Mouse (Mus musculus): Measurements from ENCODE around the gene Hivep1. TPM values are rescaled to one million over a fixed set of nuclear protein-coding genes. Genes with fewer than 3 reads are reported as not detected.

Hivep1 gene
- polyA plus RNA-seq, 1 experiment from 2014 or later: 2.0 TPM

GRCm38 (mm10) chr13:42233741-42234419, 182.1 kb downstream of the Hivep1 start:
- no peak overlapping the region for H3K9ac ChIP-seq
- H3K4me3 ChIP-seq (replicated peaks): no peak overlapping the region
- H3K4me2 ChIP-seq: no peak overlapping the region
- H3K36me3 ChIP-seq (replicated peaks): no peaks in the 10 kb centered on the region
- H3K27ac ChIP-seq (replicated peaks): no peak overlapping the region
- no peaks in the 10 kb centered on the region for H3K27me3 ChIP-seq
- H3K9me3 ChIP-seq (replicated peaks): no peaks in the 10 kb centered on the region
- H3K4me1 ChIP-seq (replicated peaks): no peaks in the 10 kb centered on the region
- ATAC-seq (ENCODE audit: insufficient read depth): no peak
- 61% methylated on average over 9 of the region's 9 CpGs for WGBS (ENCODE audit: insufficient replicate concordance)

- ATAC-seq (ENCODE audit: insufficient read depth): no peak
- H3K36me3 ChIP-seq (replicated peaks): no peaks in the 10 kb centered on the region
- no peak overlapping the region for H3K27ac ChIP-seq (replicated peaks)
- no peak overlapping the region for H3K4me2 ChIP-seq
- H3K9ac ChIP-seq: no peak overlapping the region
- 63% methylated on average over 3 of the region's 3 CpGs for WGBS (ENCODE audit: insufficient replicate concordance)
- no peak overlapping the region for H3K4me3 ChIP-seq (replicated peaks)
- no peaks in the 10 kb centered on the region for H3K4me1 ChIP-seq (replicated peaks)
- no peaks in the 10 kb centered on the region for H3K9me3 ChIP-seq (replicated peaks)
- H3K27me3 ChIP-seq: no peaks in the 10 kb centered on the region
Measured at GRCm38 (mm10) chr13:42238520-42238919, 186.7 kb downstream of the Hivep1 start.

GRCm38 (mm10) chr13:42242131-42242530, 190.3 kb downstream of the Hivep1 start:
- no peak for ATAC-seq (ENCODE audit: insufficient read depth)

More at GRCm38 (mm10) chr13:42242131-42242530, 190.3 kb downstream of the Hivep1 start:
- no peaks in the 10 kb centered on the region for H3K4me1 ChIP-seq (replicated peaks)
- no peak overlapping the region for H3K9ac ChIP-seq
- no peaks in the 10 kb centered on the region for H3K27me3 ChIP-seq
- H3K36me3 ChIP-seq (replicated peaks): no peaks in the 10 kb centered on the region
- WGBS (ENCODE audit: insufficient replicate concordance): 39% methylated on average over 3 of the region's 3 CpGs
- H3K4me2 ChIP-seq: no peak overlapping the region
- no peak overlapping the region for H3K27ac ChIP-seq (replicated peaks)
- no peaks in the 10 kb centered on the region for H3K9me3 ChIP-seq (replicated peaks)
- no peak overlapping the region for H3K4me3 ChIP-seq (replicated peaks)

Other genes with a start within 250 kb of the Hivep1 start
- gene Adtrp, start 204.3 kb upstream of the Hivep1 start, polyA plus RNA-seq (2015; fragmentation: Nextera tagmentation; extraction: Ambion mirVana): 1.1 and 1.9 TPM in 2 replicates
- gene Edn1, start 249.5 kb downstream of the Hivep1 start, polyA plus RNA-seq (2015; fragmentation: Nextera tagmentation; extraction: Ambion mirVana): 0.29 and 0.75 TPM in 2 replicates

All from liver, embryonic 15.5 days (tissue).